Mouse (Mus musculus): ENCODE results near the gene Nlgn2.

DNA sequence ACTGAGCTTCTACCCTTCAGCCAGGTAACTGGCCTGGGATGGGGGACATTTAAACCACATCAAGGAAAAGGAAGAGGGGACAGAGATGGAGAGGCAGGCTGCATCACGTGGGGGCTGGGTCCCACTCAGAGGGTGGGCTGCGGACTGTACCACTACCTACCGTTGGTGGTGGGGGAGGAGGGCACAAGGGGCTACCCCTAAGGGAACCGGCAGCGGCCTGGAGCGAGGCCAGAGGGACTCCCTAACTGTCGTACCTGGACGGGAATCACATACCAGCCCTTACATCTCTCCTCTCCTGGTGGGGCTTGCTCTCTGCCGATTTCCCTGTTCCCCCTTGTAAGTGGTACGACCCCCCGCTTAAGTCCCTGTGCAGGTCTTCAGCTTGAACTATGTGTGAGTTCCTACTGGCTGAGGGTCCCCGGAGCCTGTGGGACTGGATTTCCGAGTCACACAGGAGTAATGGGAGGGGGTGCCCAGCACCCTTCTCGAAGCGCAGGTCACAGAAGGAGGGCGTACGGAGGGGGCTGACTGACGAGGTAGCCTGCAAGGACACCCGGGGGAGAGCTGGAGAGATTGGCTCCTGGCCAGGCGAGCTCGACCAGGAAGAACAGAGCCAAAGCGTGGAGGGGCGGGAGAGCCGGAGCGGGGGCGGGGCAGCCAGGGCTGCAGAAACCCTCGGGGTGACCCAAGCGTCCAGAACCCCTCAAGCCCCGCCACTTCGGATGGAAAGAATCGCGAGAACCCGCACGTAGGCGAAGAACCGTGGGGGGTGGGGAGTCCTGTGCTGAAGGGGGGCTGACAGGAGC is 37.0 kb downstream of the Nlgn2 start:
- TF ChIP-seq POLR2A (IDR thresholded peaks at IDR 0.05; ENCODE audit: control insufficient read depth, extremely low read depth, insufficient read depth, low read length, poor library complexity) = no peak
- no peak for TF ChIP-seq CTCF (IDR thresholded peaks at IDR 0.05; ENCODE audit: borderline replicate concordance, control insufficient read depth, extremely low read depth, insufficient read depth, low read length, poor library complexity)

All from thymus, adult 2 months (tissue).